Mouse (Mus musculus): ENCODE measurements around the gene Cyp26c1. TPM values are rescaled to one million over a fixed set of nuclear protein-coding genes. Genes with fewer than 3 reads are reported as not detected.

Gene Cyp26c1
- polyA plus RNA-seq, 1 experiment from 2014 or later: not detected

DNA sequence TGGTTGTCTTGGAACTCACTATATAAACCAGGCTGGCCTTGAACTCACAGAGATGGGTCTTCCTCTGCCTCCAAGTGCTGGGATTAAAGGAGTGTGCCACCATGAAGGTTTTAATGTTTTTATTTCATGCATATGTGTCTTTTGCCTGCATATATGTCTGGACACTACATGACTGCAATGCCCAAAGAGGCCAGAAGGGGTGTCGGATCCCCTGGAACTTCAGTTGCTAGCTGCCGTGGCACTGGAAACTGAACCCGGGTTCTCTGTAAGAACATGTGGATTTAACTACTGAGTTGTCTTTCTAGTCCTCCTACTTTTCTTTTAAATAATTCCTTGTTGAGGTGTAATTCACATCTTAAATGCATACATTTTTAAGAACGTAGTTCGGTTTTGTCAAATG is 39.2 kb downstream of the Cyp26c1 start:
- Histone ChIP-seq H3K4me1 (ENCODE audit: insufficient read depth) (no peaks in the 10 kb centered on the region), H3K4me3 (ENCODE audit: low read depth, low read length) (no peak overlapping the region), H3K27me3 (ENCODE audit: insufficient read depth, low read length) (no peaks in the 10 kb centered on the region), H3K4me2 (ENCODE audit: low read depth, low read length) (no peak overlapping the region), H3K27ac (ENCODE audit: low read depth) (no peak overlapping the region), H3K36me3 (replicated peaks; ENCODE audit: insufficient read depth, low read length) (no peaks in the 10 kb centered on the region), H3K9ac (replicated peaks) (no peak overlapping the region), H3K9me3 (ENCODE audit: low read length) (no peaks in the 10 kb centered on the region)
- 84% methylated on average over 5 of the region's 5 CpGs for WGBS (ENCODE audit: insufficient replicate concordance)
- TF ChIP-seq CTCF (IDR thresholded peaks at IDR 0.05; ENCODE audit: low read depth): no peak
- TF ChIP-seq EP300 (IDR thresholded peaks at IDR 0.05; ENCODE audit: low read depth): no peak
- no peak for ATAC-seq
- DNase-seq: no peak

- H3K4me3 ChIP-seq (ENCODE audit: low read depth, low read length): no peak overlapping the region
- TF ChIP-seq CTCF (IDR thresholded peaks at IDR 0.05; ENCODE audit: low read depth): no peak
- TF ChIP-seq EP300 (IDR thresholded peaks at IDR 0.05; ENCODE audit: low read depth): no peak
- no peak overlapping the region for H3K9ac ChIP-seq (replicated peaks)
- 83% methylated on average over 7 of the region's 7 CpGs for WGBS (ENCODE audit: insufficient replicate concordance)
- no peak overlapping the region for H3K27ac ChIP-seq (ENCODE audit: low read depth)
- H3K4me2 ChIP-seq (ENCODE audit: low read depth, low read length): no peak overlapping the region
- no peaks in the 10 kb centered on the region for H3K27me3 ChIP-seq (ENCODE audit: insufficient read depth, low read length)
- no peak for ATAC-seq
- no peak for DNase-seq
- no peaks in the 10 kb centered on the region for H3K36me3 ChIP-seq (replicated peaks; ENCODE audit: insufficient read depth, low read length)
- H3K9me3 ChIP-seq (ENCODE audit: low read length): no peaks in the 10 kb centered on the region
- H3K4me1 ChIP-seq (ENCODE audit: insufficient read depth): no peaks in the 10 kb centered on the region
These were observed 41.2 kb downstream of the Cyp26c1 start for GRCm38 (mm10) chr19:37726585-37726984.

DNA sequence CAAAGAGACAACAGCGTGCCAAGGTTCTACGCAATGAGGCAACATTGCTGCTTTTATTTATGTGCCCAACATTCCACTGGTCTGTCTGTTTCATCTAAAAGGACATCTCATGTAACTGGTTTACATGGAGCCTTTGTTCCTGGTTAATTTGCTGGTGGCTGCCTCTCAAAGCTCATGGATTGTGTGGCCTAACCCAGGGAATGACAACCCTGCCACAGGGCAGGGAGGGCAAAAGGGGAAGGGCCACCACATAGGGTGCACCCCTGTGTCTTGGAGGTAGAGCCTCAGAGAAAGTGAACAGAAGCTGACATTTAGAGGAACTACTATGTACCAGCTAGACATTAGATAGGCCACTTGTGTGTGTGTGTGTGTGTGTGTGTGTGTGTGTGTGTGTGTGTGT is 42.0 kb downstream of the Cyp26c1 start:
- no peak for DNase-seq

DNA sequence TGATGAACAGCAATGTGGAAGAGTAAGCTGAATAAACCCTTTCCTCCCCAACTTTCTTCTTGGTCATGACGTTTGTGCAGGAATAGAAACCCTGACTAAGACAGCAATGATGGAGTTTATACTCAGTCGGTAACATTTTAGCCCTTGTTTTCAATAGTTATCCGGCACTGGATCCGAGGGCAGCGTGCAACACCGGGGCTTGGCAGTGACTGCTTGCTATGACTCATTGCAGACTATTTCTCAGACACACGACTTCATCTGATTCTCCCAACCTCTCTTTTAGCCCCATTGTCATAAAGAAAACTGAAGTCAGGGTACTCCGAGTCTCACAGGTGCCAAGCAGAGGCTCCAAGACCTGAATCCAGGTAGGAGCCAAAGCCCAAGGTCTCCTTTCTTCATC is 50.0 kb downstream of the Cyp26c1 start:
- no peak for ATAC-seq
- no peaks in the 10 kb centered on the region for H3K27me3 ChIP-seq (ENCODE audit: insufficient read depth, low read length)
- 74% methylated on average over 8 of the region's 8 CpGs for WGBS (ENCODE audit: insufficient replicate concordance)

More for the DNA sequence above, 42.0 kb downstream of the Cyp26c1 start:
- no peaks in the 10 kb centered on the region for H3K4me1 ChIP-seq (ENCODE audit: insufficient read depth)
- H3K4me2 ChIP-seq (ENCODE audit: low read depth, low read length): no peak overlapping the region
- H3K9me3 ChIP-seq (ENCODE audit: low read length): no peaks in the 10 kb centered on the region
- WGBS (ENCODE audit: insufficient replicate concordance): 92% methylated on average over 2 of the region's 2 CpGs
- no peaks in the 10 kb centered on the region for H3K36me3 ChIP-seq (replicated peaks; ENCODE audit: insufficient read depth, low read length)
- no peaks in the 10 kb centered on the region for H3K27me3 ChIP-seq (ENCODE audit: insufficient read depth, low read length)
- no peak for ATAC-seq
- no peak for TF ChIP-seq CTCF (IDR thresholded peaks at IDR 0.05; ENCODE audit: low read depth)
- no peak for TF ChIP-seq EP300 (IDR thresholded peaks at IDR 0.05; ENCODE audit: low read depth)
- no peak overlapping the region for H3K4me3 ChIP-seq (ENCODE audit: low read depth, low read length)
- H3K27ac ChIP-seq (ENCODE audit: low read depth): no peak overlapping the region
- H3K9ac ChIP-seq (replicated peaks): no peak overlapping the region

DNA sequence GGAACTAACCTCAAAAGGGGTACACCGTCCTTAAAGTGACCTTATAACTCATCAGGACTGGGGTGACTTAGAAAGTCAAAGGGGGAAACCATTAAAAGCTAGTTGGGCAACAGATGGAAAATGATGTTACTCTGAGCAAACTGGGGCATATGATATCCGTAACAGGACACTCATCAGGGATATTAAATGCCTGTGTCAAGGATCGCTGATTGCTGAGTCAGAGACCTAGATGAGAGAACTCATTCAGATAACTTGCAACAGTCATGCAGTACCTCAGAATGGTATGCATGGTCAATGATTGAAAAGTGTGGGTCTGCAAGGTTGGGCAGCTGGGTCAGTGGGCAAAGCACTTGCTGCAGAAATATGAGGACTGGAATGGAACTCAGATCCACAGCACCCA is 53.2 kb downstream of the Cyp26c1 start:
- ATAC-seq: no peak
- Histone ChIP-seq H3K9ac (replicated peaks) (no peak overlapping the region), H3K4me2 (ENCODE audit: low read depth, low read length) (no peak overlapping the region), H3K27me3 (ENCODE audit: insufficient read depth, low read length) (no peaks in the 10 kb centered on the region), H3K27ac (ENCODE audit: low read depth) (no peak overlapping the region), H3K9me3 (ENCODE audit: low read length) (no peaks in the 10 kb centered on the region), H3K4me3 (ENCODE audit: low read depth, low read length) (no peak overlapping the region), H3K36me3 (replicated peaks; ENCODE audit: insufficient read depth, low read length) (no peaks in the 10 kb centered on the region), H3K4me1 (ENCODE audit: insufficient read depth) (no peaks in the 10 kb centered on the region)
- TF ChIP-seq CTCF (IDR thresholded peaks at IDR 0.05; ENCODE audit: low read depth): no peak
- TF ChIP-seq EP300 (IDR thresholded peaks at IDR 0.05; ENCODE audit: low read depth): no peak
- WGBS (ENCODE audit: insufficient replicate concordance): 83% methylated on average over 3 of the region's 3 CpGs
- no peak for DNase-seq

More for the DNA sequence above, 50.0 kb downstream of the Cyp26c1 start:
- no peaks in the 10 kb centered on the region for H3K36me3 ChIP-seq (replicated peaks; ENCODE audit: insufficient read depth, low read length)
- DNase-seq: no peak
- H3K27ac ChIP-seq (ENCODE audit: low read depth): no peak overlapping the region
- H3K9ac ChIP-seq (replicated peaks): no peak overlapping the region
- no peak overlapping the region for H3K4me2 ChIP-seq (ENCODE audit: low read depth, low read length)
- no peak overlapping the region for H3K4me3 ChIP-seq (ENCODE audit: low read depth, low read length)
- H3K9me3 ChIP-seq (ENCODE audit: low read length): no peaks in the 10 kb centered on the region
- H3K4me1 ChIP-seq (ENCODE audit: insufficient read depth): no peaks in the 10 kb centered on the region
- TF ChIP-seq EP300 (IDR thresholded peaks at IDR 0.05; ENCODE audit: low read depth): no peak
- no peak for TF ChIP-seq CTCF (IDR thresholded peaks at IDR 0.05; ENCODE audit: low read depth)

GRCm38 (mm10) chr19:37740043-37740442 is 54.7 kb downstream of the Cyp26c1 start:
- Histone ChIP-seq H3K9ac (replicated peaks) (no peak overlapping the region), H3K4me3 (ENCODE audit: low read depth, low read length) (no peak overlapping the region), H3K9me3 (ENCODE audit: low read length) (no peaks in the 10 kb centered on the region), H3K27ac (ENCODE audit: low read depth) (no peak overlapping the region), H3K36me3 (replicated peaks; ENCODE audit: insufficient read depth, low read length) (no peaks in the 10 kb centered on the region), H3K4me1 (ENCODE audit: insufficient read depth) (no peaks in the 10 kb centered on the region), H3K4me2 (ENCODE audit: low read depth, low read length) (no peak overlapping the region), H3K27me3 (ENCODE audit: insufficient read depth, low read length) (no peaks in the 10 kb centered on the region)
- WGBS (ENCODE audit: insufficient replicate concordance): 29% methylated on average over 7 of the region's 7 CpGs
- no peak for ATAC-seq
- TF ChIP-seq CTCF (IDR thresholded peaks at IDR 0.05; ENCODE audit: low read depth): no peak
- no peak for TF ChIP-seq EP300 (IDR thresholded peaks at IDR 0.05; ENCODE audit: low read depth)
- DNase-seq: no peak

Other genes starting within 250 kb of the Cyp26c1 start
- 15.2 and 18.9 TPM in 2 replicates for gene Exoc6, start 135.2 kb upstream of the Cyp26c1 start, polyA plus RNA-seq (2015; fragmentation: Nextera tagmentation; extraction: Ambion mirVana)
- gene Cyp26a1, start 12.2 kb downstream of the Cyp26c1 start, polyA plus RNA-seq (2015; fragmentation: Nextera tagmentation; extraction: Ambion mirVana): 0.21 and 0.25 TPM in 2 replicates

Data from liver, postnatal 0 days (tissue).